Mouse (Mus musculus) gastrocnemius, adult 18-20 months (tissue): ENCODE measurements at regions not wholly inside any gene's neighbourhood (a gene's known extent, or its start where the extent isn't known, plus 50 kb on each side); places are given as distances from the start of the nearest gene placed in this dataset.

Experiments
- DNase-seq: peaks from one replicate; pipeline ENCODE4 v3.0.0; 2021; ENCODE audit warnings: low spot score

- DNase-seq: no peak
These were observed 76.3 kb downstream of the Nptx2 start for GRCm38 (mm10) chr5:144621967-144622366.

GRCm38 (mm10) chr5:144623358-144623757, 77.7 kb downstream of the Nptx2 start:
- DNase-seq: no peak

- DNase-seq: no peak
These were observed 86.6 kb downstream of the Nptx2 start for GRCm38 (mm10) chr5:144632295-144632694.

GRCm38 (mm10) chr5:144638631-144639030, 92.9 kb downstream of the Nptx2 start:
- DNase-seq: peak; percentile 4

GRCm38 (mm10) chr5:144639639-144640038, 93.9 kb downstream of the Nptx2 start:
- no peak for DNase-seq

- no peak for DNase-seq
These were observed 97.1 kb downstream of the Nptx2 start for GRCm38 (mm10) chr5:144642766-144643165.

- DNase-seq: no peak
These were observed 97.7 kb downstream of the Nptx2 start for GRCm38 (mm10) chr5:144643438-144643837.

- no peak for DNase-seq
These were observed 99.7 kb downstream of the Nptx2 start for GRCm38 (mm10) chr5:144645367-144645766.

GRCm38 (mm10) chr5:144647311-144648104, 101.8 kb downstream of the Nptx2 start:
- DNase-seq: no peak

GRCm38 (mm10) chr5:144652231-144652630, 106.5 kb downstream of the Nptx2 start:
- no peak for DNase-seq

- DNase-seq: no peak
These were observed 99.6 kb downstream of the Tmem130 start for GRCm38 (mm10) chr5:144662031-144662430.

GRCm38 (mm10) chr5:144663981-144664380, 97.6 kb downstream of the Tmem130 start:
- DNase-seq: no peak

GRCm38 (mm10) chr5:144664571-144665295, 96.9 kb downstream of the Tmem130 start:
- DNase-seq: no peak

GRCm38 (mm10) chr5:144668060-144668459, 93.6 kb downstream of the Tmem130 start:
- no peak for DNase-seq

- DNase-seq: no peak
These were observed 82.5 kb downstream of the Tmem130 start for GRCm38 (mm10) chr5:144678815-144679750.

GRCm38 (mm10) chr5:144684184-144684583, 77.4 kb downstream of the Tmem130 start:
- no peak for DNase-seq
